Mouse (Mus musculus): Measurements from ENCODE around the gene Aplp1. TPM values are rescaled to one million over a fixed set of nuclear protein-coding genes. Genes with fewer than 3 reads are reported as not detected.

Aplp1 gene
- total RNA-seq (2023), result not detected

DNA sequence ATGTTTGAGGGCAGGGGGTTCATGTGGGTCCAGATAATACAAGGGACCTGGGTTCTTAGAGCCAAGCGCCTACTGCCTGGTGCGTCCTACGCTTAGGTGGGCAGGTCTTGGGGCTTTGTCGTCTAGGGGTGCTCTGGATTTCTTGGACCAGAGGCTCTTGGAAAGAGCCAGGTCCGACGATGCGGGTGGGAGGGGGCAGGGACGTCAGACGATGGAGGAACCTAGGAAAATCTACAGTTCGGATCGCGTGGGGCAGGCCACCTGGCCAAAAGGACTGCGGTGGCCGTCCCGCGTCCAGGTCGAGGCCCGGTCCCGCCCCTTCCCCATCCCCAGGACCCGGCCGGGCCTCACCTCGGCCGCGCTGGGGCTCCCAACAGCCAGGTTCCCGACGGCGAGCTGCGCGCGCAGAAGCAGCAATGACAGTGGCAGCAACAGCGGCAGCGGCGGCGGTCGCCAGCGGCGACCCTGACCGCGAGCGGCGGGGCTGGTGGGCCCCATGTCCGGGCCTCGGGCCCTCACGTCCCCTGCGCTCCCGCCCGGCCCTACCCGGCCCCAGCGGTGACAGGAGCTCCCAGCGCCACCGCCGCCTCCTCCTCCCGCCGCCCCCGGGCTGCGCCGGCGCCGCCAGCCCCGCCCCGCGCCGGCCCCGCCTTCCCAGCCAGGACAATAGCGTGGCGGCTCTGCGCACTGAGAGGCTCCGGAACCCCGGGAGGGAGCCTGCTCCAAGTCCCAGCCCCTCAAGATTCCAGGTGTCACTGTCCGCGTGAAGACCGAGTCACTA lies at the start of gene Aplp1:
Gene Aplp1 (minus strand): TSS at position 565 of the 781 bp plus-strand sequence.

DNA sequence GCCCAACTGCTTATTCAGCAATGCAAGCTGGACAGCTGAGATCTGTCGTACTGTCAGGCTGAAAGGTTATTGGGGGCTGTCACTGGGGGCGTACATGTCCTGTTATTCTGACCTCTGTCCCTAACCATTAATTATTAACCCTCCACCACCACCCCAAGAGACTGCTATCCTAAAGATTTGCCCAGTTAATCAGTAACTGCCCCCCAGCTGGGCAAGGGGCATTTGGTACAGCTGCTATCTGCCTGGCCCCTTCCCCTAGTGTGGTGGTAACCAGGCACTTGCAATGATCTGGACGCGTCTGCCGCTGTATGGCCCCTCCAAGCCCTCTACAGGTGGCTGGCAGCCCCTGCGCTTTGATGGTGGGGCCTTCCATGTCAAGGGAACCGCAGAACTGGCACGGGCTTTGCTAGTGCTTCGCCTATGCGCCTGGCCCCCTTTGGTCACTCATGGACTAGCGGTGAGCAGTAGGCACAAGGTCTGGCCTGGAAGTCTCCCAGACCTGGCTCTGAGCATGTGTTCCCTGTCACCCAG lies 48.1 kb upstream of the Aplp1 start, which contains the start of gene Prodh2:
Gene Prodh2 (plus strand): TSS at position 222 of the 531 bp plus-strand sequence.

DNA sequence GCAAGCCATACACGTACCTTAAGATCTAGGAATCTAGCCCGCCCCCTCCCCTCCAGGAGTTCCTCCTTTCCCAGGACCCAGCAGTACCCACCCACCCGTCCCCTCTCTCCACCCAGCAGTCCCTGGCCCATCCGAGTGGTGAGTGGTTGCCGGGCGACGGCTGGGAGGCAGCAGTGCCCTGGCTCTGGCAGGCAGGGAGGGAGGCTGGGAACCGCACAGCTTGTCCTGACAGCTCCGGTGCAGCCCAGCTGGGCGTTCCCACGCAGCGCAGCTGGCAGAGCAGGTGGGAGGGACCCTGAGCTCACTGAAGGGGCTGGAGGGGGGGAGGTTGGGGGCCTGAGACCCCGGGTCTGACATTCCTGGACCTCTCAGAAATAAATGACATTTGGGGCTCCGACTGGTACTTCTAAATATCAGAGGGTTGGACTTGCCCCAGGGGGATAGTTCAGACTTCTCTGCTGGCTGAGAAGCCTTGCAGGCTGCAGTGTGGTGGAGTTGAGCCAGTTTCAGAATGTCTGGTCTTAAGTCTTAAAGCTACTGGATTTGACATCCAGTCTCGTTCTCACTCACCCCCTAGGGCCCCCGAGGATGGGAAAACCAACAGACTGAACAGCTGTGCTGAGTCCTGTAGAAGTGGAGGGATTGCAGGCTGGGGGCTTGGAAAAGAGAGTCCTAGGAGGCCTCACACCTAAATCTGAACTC lies 12.4 kb upstream of the Aplp1 start, which contains the start of the genes Kirrel2 and Nphs1:
Gene Kirrel2 (minus strand): TSS at position 62 of the 702 bp plus-strand sequence.
Gene Nphs1 (plus strand): TSS at position 687 of the 702 bp plus-strand sequence.

DNA sequence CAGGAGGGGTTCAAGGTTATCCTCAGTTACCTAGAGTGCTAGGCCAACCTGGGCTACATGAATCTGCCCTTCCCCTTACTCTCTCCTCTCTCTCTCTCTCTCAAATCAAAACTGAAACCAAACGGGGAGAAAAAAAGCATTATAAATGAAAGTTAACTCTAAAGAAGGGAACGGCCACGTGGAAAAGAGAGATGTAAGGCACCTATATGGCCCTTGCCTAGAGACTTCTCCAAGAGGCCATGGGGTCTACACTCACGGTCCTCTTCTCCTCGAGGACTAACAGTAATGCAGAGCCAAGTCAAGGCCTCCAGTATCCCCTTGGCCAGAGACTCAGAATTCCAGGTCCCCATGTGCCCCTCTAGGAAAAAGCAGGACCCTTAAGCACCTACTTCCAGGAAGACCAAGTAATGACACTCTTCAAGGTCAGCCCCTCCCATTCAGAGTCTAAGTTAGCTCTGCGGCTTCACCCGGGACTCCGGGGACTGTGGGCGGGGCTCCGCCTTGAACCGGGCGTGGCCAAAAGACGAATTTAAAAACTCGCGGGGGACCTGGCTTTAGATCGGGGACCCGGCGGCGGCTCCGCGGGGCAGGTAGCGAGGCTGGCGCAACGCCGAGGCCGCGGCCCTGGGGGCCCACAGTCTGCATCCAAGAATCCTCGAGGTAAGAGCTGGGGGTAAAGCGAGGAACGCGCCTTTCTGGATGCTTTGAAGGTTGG lies 24.0 kb downstream of the Aplp1 start, which contains the start of gene Nfkbid:
Gene Nfkbid (plus strand): TSS at position 558 of the 715 bp plus-strand sequence.

DNA sequence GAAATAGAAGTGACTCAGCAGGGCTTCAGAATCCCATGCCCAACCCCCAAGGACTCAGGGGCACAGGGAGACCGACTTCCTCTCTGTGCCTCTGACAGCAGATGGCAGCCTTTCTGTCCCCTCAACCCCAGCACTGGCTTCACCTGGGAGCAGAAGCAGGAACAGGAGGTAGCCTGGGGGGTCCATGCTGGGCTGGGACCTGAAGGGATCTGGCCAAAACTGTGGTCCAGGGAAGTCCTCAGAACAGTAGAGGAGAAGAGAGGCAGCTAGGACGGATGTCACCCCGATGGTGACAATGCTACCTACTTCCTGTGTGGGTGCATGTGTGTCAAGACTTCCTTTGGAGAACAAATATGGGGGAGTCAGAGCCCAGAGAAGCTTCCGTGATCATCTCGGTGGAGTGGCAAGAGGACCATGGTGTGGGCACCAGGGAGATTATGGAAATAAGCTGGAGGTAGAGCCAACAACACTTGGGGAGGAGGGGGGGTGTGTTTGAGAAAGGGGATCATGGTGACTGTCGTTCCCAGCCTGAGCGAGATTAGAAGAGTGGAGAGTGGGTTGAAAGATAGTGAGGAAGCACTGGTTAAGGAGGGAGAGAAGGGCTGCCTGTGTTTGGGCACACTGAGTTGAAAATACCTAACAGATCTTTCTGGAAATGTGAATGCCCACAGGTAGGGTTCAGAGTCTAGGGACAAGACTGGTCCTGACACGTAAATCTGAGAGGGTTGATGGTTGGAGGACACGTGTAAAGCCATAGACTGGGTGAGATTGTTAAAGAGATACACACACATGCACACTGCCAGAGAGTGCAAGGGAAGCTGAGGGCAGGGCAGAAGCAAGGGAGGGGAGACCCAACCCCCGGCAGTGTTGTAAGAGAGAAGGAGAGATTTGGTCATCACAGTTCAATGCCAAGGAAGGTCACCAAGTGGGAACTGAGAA lies 25.5 kb downstream of the Aplp1 start, which contains the start of gene Hcst:
Gene Hcst (minus strand): TSS at position 294 of the 939 bp plus-strand sequence.

DNA sequence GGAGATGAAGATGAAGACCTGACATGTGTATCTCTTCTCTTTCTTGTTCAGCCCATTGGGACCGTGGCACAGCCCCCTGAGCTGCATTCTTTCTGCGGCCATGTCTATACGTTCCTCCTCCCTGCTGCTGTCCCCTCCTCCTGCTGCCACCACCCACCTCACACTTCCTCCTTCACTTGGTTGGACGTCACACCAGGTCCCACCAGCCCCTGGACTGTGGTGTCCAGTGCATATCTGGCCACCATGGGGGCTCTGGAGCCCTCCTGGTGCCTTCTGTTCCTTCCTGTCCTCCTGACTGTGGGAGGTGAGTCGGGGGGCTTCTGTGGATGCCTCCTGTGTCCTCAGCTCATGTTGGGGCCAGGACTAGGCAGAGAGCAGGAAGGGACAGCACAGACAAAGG lies 31.7 kb downstream of the Aplp1 start, which contains the start of gene Tyrobp:
Gene Tyrobp (plus strand): TSS at position 165 of the 400 bp plus-strand sequence.

Other genes with a start within 250 kb of the Aplp1 start
- gene Capns1, start 246.7 kb downstream of the Aplp1 start, total RNA-seq (2023), result 100 to 1,000 TPM; 183 to 185 TPM
- gene Polr2i, start 213.6 kb downstream of the Aplp1 start, total RNA-seq (2023), result 10 to 100 TPM; 46.5 to 48.1 TPM
- 10 to 100 TPM; 35.6 to 44.1 TPM for gene Tbcb, start 213.3 kb downstream of the Aplp1 start, total RNA-seq (2023)
- not detected for gene Ovol3, start 209.8 kb downstream of the Aplp1 start, total RNA-seq (2023)
- 1 to 10 TPM; 2.1 to 2.4 TPM for gene Thap8, start 165.4 kb downstream of the Aplp1 start, total RNA-seq (2023)
- gene Wdr62, start 165.1 kb downstream of the Aplp1 start, total RNA-seq (2023), result 1 to 10 TPM; 4.6 to 9.2 TPM
- not detected for gene Clip3, start 153.8 kb downstream of the Aplp1 start, total RNA-seq (2023)
- 10 to 100 TPM; 63.1 to 67.2 TPM for gene Alkbh6, start 136.8 kb downstream of the Aplp1 start, total RNA-seq (2023)
- 1 to 10 TPM; 2.2 to 3.6 TPM for gene Syne4, start 130.7 kb downstream of the Aplp1 start, total RNA-seq (2023)
- gene E130208F15Rik, start 123.8 kb downstream of the Aplp1 start, total RNA-seq (2023), result 1 to 10 TPM; 3.9 to 6.6 TPM
- gene Sdhaf1, start 121.6 kb downstream of the Aplp1 start, total RNA-seq (2023), result 10 to 100 TPM; 11.4 to 20.5 TPM
- not detected for gene Lrfn3, start 82.8 kb downstream of the Aplp1 start, total RNA-seq (2023)
- gene Tyrobp, start 31.8 kb downstream of the Aplp1 start, total RNA-seq (2023), result 10 to 100 TPM; 68.2 to 78.3 TPM
- 10 to 100 TPM; 48.5 to 50.5 TPM for gene Hcst, start 25.7 kb downstream of the Aplp1 start, total RNA-seq (2023)
- 100 to 1,000 TPM; 400 to 437 TPM for gene Nfkbid, start 23.8 kb downstream of the Aplp1 start, total RNA-seq (2023)
- not detected for gene Kirrel2, start 12.2 kb upstream of the Aplp1 start, total RNA-seq (2023)
- gene Nphs1, start 12.8 kb upstream of the Aplp1 start, total RNA-seq (2023), result not detected
- not detected for gene Prodh2, start 48.1 kb upstream of the Aplp1 start, total RNA-seq (2023)
- 10 to 100 TPM; 18.6 to 20.7 TPM for gene Arhgap33, start 89.5 kb upstream of the Aplp1 start, total RNA-seq (2023)
- gene Hspb6, start 106.6 kb upstream of the Aplp1 start, total RNA-seq (2023), result 1 to 10 TPM; 3.0 to 4.3 TPM
- 10 to 100 TPM; 18.8 to 27.2 TPM for gene Proser3, start 106.8 kb upstream of the Aplp1 start, total RNA-seq (2023)
- 10 to 100 TPM; 42.2 to 45.2 TPM for gene Lin37, start 114.3 kb upstream of the Aplp1 start, total RNA-seq (2023)
- 100 to 1,000 TPM; 107 to 109 TPM for gene U2af1l4, start 117.8 kb upstream of the Aplp1 start, total RNA-seq (2023)
- gene Gm49396, start 117.8 kb upstream of the Aplp1 start, total RNA-seq (2023), result 10 to 100 TPM; 13.9 to 14.0 TPM
- 100 to 1,000 TPM; 129 to 145 TPM for gene Psenen, start 118.1 kb upstream of the Aplp1 start, total RNA-seq (2023)
- 1 to 10 TPM; 7.3 to 7.7 TPM for gene Igflr1, start 119.9 kb upstream of the Aplp1 start, total RNA-seq (2023)
- 100 to 1,000 TPM; 119 to 136 TPM for gene Kmt2b, start 143.2 kb upstream of the Aplp1 start, total RNA-seq (2023)
- gene Zbtb32, start 153.4 kb upstream of the Aplp1 start, total RNA-seq (2023), result 1 to 10 TPM in 1 of 2 experiments, under 1 TPM in 1; 0.90 to 1.5 TPM
- gene Upk1a, start 167.3 kb upstream of the Aplp1 start, total RNA-seq (2023), result under 1 TPM; 0.39 to 0.52 TPM
- 100 to 1,000 TPM; 211 to 273 TPM for gene Cox6b1, start 180.6 kb upstream of the Aplp1 start, total RNA-seq (2023)
- gene Etv2, start 190.3 kb upstream of the Aplp1 start, total RNA-seq (2023), result not detected
- gene Rbm42, start 204.8 kb upstream of the Aplp1 start, total RNA-seq (2023), result 100 to 1,000 TPM in 1 of 2 experiments, 10 to 100 TPM in 1; 96.7 to 103 TPM
- 10 to 100 TPM; 59.7 to 71.7 TPM for gene Haus5, start 219.5 kb upstream of the Aplp1 start, total RNA-seq (2023)
- gene Pmis2, start 226.1 kb upstream of the Aplp1 start, total RNA-seq (2023), result not detected

Measured in B cell, adult 67 days (primary cell).